28 mouse cellular contexts compared by ENCODE assay signal in genomic region chr9:56860035-56860434, GRCm38 (mm10). TPM values are rescaled to one million over a fixed set of nuclear protein-coding genes. Genes with fewer than 3 reads are reported as not detected.
DNase-seq lines count a peak whose midpoint lies in the region; ATAC-seq and TF ChIP-seq lines count a peak whose summit lies in the region.
"Had no signal": no experiment of that assay in that cellular context is flagged by ENCODE, and none has a peak within 500 bp of the region (broad histone marks: within the 10 kb centered on the region; RNA-seq: fewer than 3 reads in every experiment).

No protein-coding gene starts in this region.

- H3ac ChIP-seq in myocyte (ENCODE audit: control insufficient read depth, insufficient read length), result no peak overlapping the region

- no peak overlapping the region for H3K9ac ChIP-seq in lung, embryonic 15.5 days
- no peak overlapping the region for H3K9ac ChIP-seq in embryonic facial prominence, embryonic 15.5 days
- H3K9ac ChIP-seq in hindbrain, embryonic 11.5 days (ENCODE audit: low read depth, low read length), result no peak overlapping the region
- H3K9ac ChIP-seq: forebrain, embryonic 15.5 days; heart, embryonic 13.5 days; kidney, embryonic 15.5 days; liver, embryonic 12.5 days; liver, postnatal 0 days; midbrain, embryonic 15.5 days had no signal

- H3K4me2 ChIP-seq in lung, embryonic 15.5 days, result peak overlapping the region; percentile 11; the same call in 1 of the 2 replicates
- H3K4me2 ChIP-seq in embryonic facial prominence, embryonic 15.5 days (replicated peaks), result no peak overlapping the region
- peak overlapping the region; percentile 89 for H3K4me2 ChIP-seq in myocyte (ENCODE audit: low read depth)
- no peak overlapping the region for H3K4me2 ChIP-seq in hindbrain, embryonic 11.5 days (replicated peaks; ENCODE audit: low read depth, low read length)
- H3K4me2 ChIP-seq: forebrain, embryonic 15.5 days; heart, embryonic 13.5 days; limb, embryonic 13.5 days; liver, embryonic 12.5 days; midbrain, embryonic 15.5 days had no signal

- H3K27me3 ChIP-seq in lung, embryonic 15.5 days, result no peaks in the 10 kb centered on the region
- H3K27me3 ChIP-seq in embryonic facial prominence, embryonic 15.5 days, result no peaks in the 10 kb centered on the region
- no peaks in the 10 kb centered on the region for H3K27me3 ChIP-seq in myocyte (ENCODE audit: control insufficient read depth, insufficient read depth, insufficient read length)
- peaks cover 8% of the 10 kb centered on the region; the same call in 1 of the 2 replicates for H3K27me3 ChIP-seq in hindbrain, embryonic 11.5 days (ENCODE audit: control insufficient read depth, insufficient read depth, low read length)
- H3K27me3 ChIP-seq: limb, embryonic 13.5 days; Patski had no signal

- no peak overlapping the region for H3K27ac ChIP-seq in lung, embryonic 15.5 days
- peak overlapping the region; percentile 53 for H3K27ac ChIP-seq in embryonic facial prominence, embryonic 15.5 days (replicated peaks)
- H3K27ac ChIP-seq in hindbrain, embryonic 11.5 days (ENCODE audit: low read depth, low read length), result no peak overlapping the region
- H3K27ac ChIP-seq: forebrain, embryonic 10.5 days; forebrain, embryonic 15.5 days; heart, embryonic 13.5 days; hindbrain, embryonic 10.5 days; liver, embryonic 12.5 days; macrophage; midbrain, embryonic 15.5 days had no signal

- no peaks in the 10 kb centered on the region for H3K36me3 ChIP-seq in lung, embryonic 15.5 days
- H3K36me3 ChIP-seq in embryonic facial prominence, embryonic 15.5 days, result no peaks in the 10 kb centered on the region
- no peaks in the 10 kb centered on the region for H3K36me3 ChIP-seq in myocyte (ENCODE audit: control insufficient read depth, insufficient read depth)
- no peaks in the 10 kb centered on the region for H3K36me3 ChIP-seq in hindbrain, embryonic 11.5 days (ENCODE audit: control insufficient read depth, insufficient read depth, low read length)
- H3K36me3 ChIP-seq: forebrain, embryonic 10.5 days; forebrain, embryonic 15.5 days; G1E; heart, embryonic 13.5 days; hindbrain, embryonic 10.5 days; kidney, embryonic 15.5 days; limb, embryonic 13.5 days; liver, embryonic 12.5 days; midbrain, embryonic 15.5 days had no signal

- H3K4me1 ChIP-seq in lung, embryonic 15.5 days, result peaks cover 30% of the 10 kb centered on the region
- H3K4me1 ChIP-seq in embryonic facial prominence, embryonic 15.5 days, result peaks cover 40% of the 10 kb centered on the region
- H3K4me1 ChIP-seq in hindbrain, embryonic 11.5 days (replicated peaks; ENCODE audit: control insufficient read depth, insufficient read depth, low read length), result no peaks in the 10 kb centered on the region

- 75% methylated on average over 3 of the region's 3 CpGs for WGBS in lung, embryonic 15.5 days
- 70% methylated on average over 3 of the region's 3 CpGs for WGBS in embryonic facial prominence, embryonic 15.5 days
- WGBS in hindbrain, embryonic 11.5 days, result 67% methylated on average over 3 of the region's 3 CpGs

- no peak overlapping the region for H3K4me3 ChIP-seq in lung, embryonic 15.5 days
- no peak overlapping the region for H3K4me3 ChIP-seq in embryonic facial prominence, embryonic 15.5 days (replicated peaks)
- no peak overlapping the region for H3K4me3 ChIP-seq in myocyte
- H3K4me3 ChIP-seq in hindbrain, embryonic 11.5 days (ENCODE audit: low read depth, low read length), result no peak overlapping the region
- H3K4me3 ChIP-seq: forebrain, embryonic 10.5 days; forebrain, embryonic 15.5 days; heart, embryonic 13.5 days; hindbrain, embryonic 10.5 days; kidney, embryonic 15.5 days; limb, embryonic 13.5 days; liver, embryonic 12.5 days; midbrain, embryonic 15.5 days had no signal

- ATAC-seq in lung, embryonic 15.5 days (ENCODE audit: borderline replicate concordance, extremely low read depth, low FRiP score, low TSS enrichment), result no peak
- no peak for ATAC-seq in embryonic facial prominence, embryonic 15.5 days (ENCODE audit: insufficient number of reproducible peaks, low FRiP score, low TSS enrichment, low read depth)
- ATAC-seq in hindbrain, embryonic 11.5 days (ENCODE audit: low FRiP score), result no peak
- ATAC-seq: forebrain, embryonic 15.5 days; hindbrain, embryonic 16.5 days; liver, embryonic 12.5 days; liver, postnatal 0 days; midbrain, embryonic 15.5 days had no signal

- H3K79me2 ChIP-seq in myocyte (ENCODE audit: control insufficient read depth, insufficient read depth), result peaks cover under 1% of the 10 kb centered on the region

- no peaks in the 10 kb centered on the region for H3K9me3 ChIP-seq in lung, embryonic 15.5 days
- no peaks in the 10 kb centered on the region for H3K9me3 ChIP-seq in embryonic facial prominence, embryonic 15.5 days (replicated peaks)
- H3K9me3 ChIP-seq in hindbrain, embryonic 11.5 days (ENCODE audit: control insufficient read depth, low read length), result no peaks in the 10 kb centered on the region
- H3K9me3 ChIP-seq: forebrain, embryonic 10.5 days; forebrain, embryonic 15.5 days; G1E; heart, embryonic 13.5 days; hindbrain, embryonic 10.5 days; kidney, embryonic 15.5 days; limb, embryonic 13.5 days; liver, embryonic 12.5 days; midbrain, embryonic 15.5 days had no signal

- DNase-seq in lung, postnatal 25 days (ENCODE audit: low spot score), result no peak
- DNase-seq in kidney, adult 18-20 months, result no peak
- DNase-seq in right cerebral cortex, postnatal 10 days (ENCODE audit: low spot score in 2 of 2), result no peak
- DNase-seq in hindbrain, embryonic 11.5 days (ENCODE audit: low spot score), result no peak
- DNase-seq: cerebellum, adult 11 months; cerebellum, adult 9-10 months; kidney, adult 11 months; kidney, postnatal 25 days; liver, postnatal 0 days; right cerebral cortex, adult 18-20 months; thymus, postnatal 4 days had no signal

- no peak for TF ChIP-seq POLR2A in myocyte (IDR thresholded peaks at IDR 0.05; ENCODE audit: insufficient read length, low read depth)

TF ChIP-seq in myocyte, 11 proteins besides CTCF, POLR2A, EP300 and RAD21:
- TF ChIP-seq POLR2AphosphoS2 (IDR thresholded peaks at IDR 0.05; ENCODE audit: insufficient read length, low read depth) (no peak), E2F4 (IDR thresholded peaks at IDR 0.05; ENCODE audit: insufficient read depth) (no peak), MYOG (IDR thresholded peaks at IDR 0.05; ENCODE audit: control insufficient read depth in 1 of 3, insufficient read depth in 1 of 3, insufficient read length in 2 of 3, low read depth in 2 of 3) (no peak), USF1 (IDR thresholded peaks at IDR 0.05; ENCODE audit: low read depth) (no peak), TCF12 (IDR thresholded peaks at IDR 0.05; ENCODE audit: insufficient read depth, poor library complexity, severe bottlenecking) (no peak), MAX (IDR thresholded peaks at IDR 0.05; ENCODE audit: low read depth) (no peak), CEBPB (IDR thresholded peaks at IDR 0.05; ENCODE audit: insufficient read depth, poor library complexity, severe bottlenecking) (no peak), TCF3 (IDR thresholded peaks at IDR 0.05; ENCODE audit: insufficient read length, low read depth) (no peak), SRF (IDR thresholded peaks at IDR 0.05; ENCODE audit: control insufficient read depth, insufficient read length, low read depth) (no peak), REST (IDR thresholded peaks at IDR 0.05; ENCODE audit: insufficient read depth, insufficient read length) (no peak), MYOD1 (IDR thresholded peaks at IDR 0.05; ENCODE audit: control insufficient read depth in 1 of 3, insufficient read length in 2 of 3, low read depth in 2 of 3) (no peak)
TF ChIP-seq in myocyte: peak in this region for 0.

RNA-seq across cellular contexts. Expression of gene Odf3l1, which starts 4.4 kb away (rescaled TPM):
- 0.60 and 0.72 TPM in 2 replicates for polyA plus RNA-seq in lung, embryonic 15.5 days (2015; fragmentation: Nextera tagmentation; extraction: Ambion mirVana)
- 0.88 and 1.1 TPM in 2 replicates for polyA plus RNA-seq in embryonic facial prominence, embryonic 15.5 days (2015; fragmentation: Nextera tagmentation; extraction: Ambion mirVana)
- 0.85 TPM for polyA plus RNA-seq in myocyte (2012; fragmentation: generic; extraction: Trizol)
- 0.36 and 0.37 TPM in 2 replicates for polyA plus RNA-seq in hindbrain, embryonic 11.5 days (2014; fragmentation: Nextera tagmentation; extraction: Ambion mirVana)
- polyA plus RNA-seq: forebrain, embryonic 10.5 days; forebrain, embryonic 15.5 days; G1E; hindbrain, embryonic 16.5 days; liver, embryonic 12.5 days; liver, postnatal 0 days; lung, postnatal 0 days; macrophage; midbrain, embryonic 15.5 days; neural tube, embryonic 11.5 days; Patski had no signal

RNA-seq across cellular contexts. Expression of gene Cspg4, which starts 4.8 kb away (rescaled TPM):
- 17.8 and 21.1 TPM in 2 replicates for polyA plus RNA-seq in lung, embryonic 15.5 days (2015; fragmentation: Nextera tagmentation; extraction: Ambion mirVana)
- 31.2 and 34.1 TPM in 2 replicates for polyA plus RNA-seq in embryonic facial prominence, embryonic 15.5 days (2015; fragmentation: Nextera tagmentation; extraction: Ambion mirVana)
- 58.3 TPM for polyA plus RNA-seq in myocyte (2012; fragmentation: generic; extraction: Trizol)
- polyA plus RNA-seq in hindbrain, embryonic 11.5 days (2014; fragmentation: Nextera tagmentation; extraction: Ambion mirVana), result 2.6 and 2.7 TPM in 2 replicates
- polyA plus RNA-seq: G1E, macrophage had no signal

Comparison
In these comparisons a context has a peak if more than half of its experiments do, and no peak if none do; other contexts are left out.
1. H3K4me2 ChIP-seq: peak in lung, embryonic 15.5 days (single experiment) and myocyte (single experiment); none in embryonic facial prominence, embryonic 15.5 days (single experiment) and hindbrain, embryonic 11.5 days (single experiment).